Mouse (Mus musculus) CH12.LX (cell line): ENCODE data around the gene Rrm1. TPM values are rescaled to one million over a fixed set of nuclear protein-coding genes. Genes with fewer than 3 reads are reported as not detected.

ENCODE experiments used
- DNase-seq: peaks from one replicate; pipeline ENCODE4 v3.0.0-alpha.2; 2013; ENCODE audit errors: extremely low read depth
- H3K27ac ChIP-seq: 2 replicates; pipeline ENCODE4 v1.5.1; 2012; ENCODE audit warnings: low read depth, mild to moderate bottlenecking, control low read depth, moderate library complexity; ENCODE audit not compliant: insufficient read depth
- H3K27me3 ChIP-seq: replicated peaks from 2 replicates; pipeline ENCODE3; 2012; ENCODE audit warnings: inconsistent platforms
- H3K36me3 ChIP-seq, 2 experiments: replicated peaks in 1 of 2; 2 replicates each; pipeline versions ENCODE3 to v1.6.1; 2012; ENCODE audit warnings: inconsistent platforms in 1 of 2, low read length in 1 of 2, mild to moderate bottlenecking in 1 of 2, mixed read lengths in 1 of 2, moderate library complexity in 1 of 2; ENCODE audit not compliant: control insufficient read depth in 1 of 2, insufficient read depth in 1 of 2
- H3K4me1 ChIP-seq, 2 experiments: 2 replicates each; pipeline ENCODE4 v1.6.1; 2012; ENCODE audit warnings: inconsistent platforms in 1 of 2, moderate library complexity in 1 of 2; ENCODE audit not compliant: insufficient read depth in 2 of 2, control insufficient read depth in 1 of 2
- H3K4me2 ChIP-seq: 2 replicates; pipeline ENCODE4 v1.6.1; 2012; ENCODE audit warnings: low read depth, mild to moderate bottlenecking, control low read depth; ENCODE audit not compliant: poor library complexity, insufficient read depth, severe bottlenecking
- H3K4me3 ChIP-seq, 3 experiments: fragments of 150-350 bp in 1 of 3; sonication (generic) in 1 of 3; replicated peaks in 1 of 3; 2 replicates each; pipeline versions ENCODE3 to v1.5.1; 2011 to 2012; ENCODE audit warnings: low read depth in 2 of 3, low read length in 2 of 3, mild to moderate bottlenecking in 2 of 3, moderate library complexity in 2 of 3, control low read depth in 1 of 3, improper control_type of control experiment in 1 of 3, inconsistent platforms in 1 of 3, mixed read lengths in 1 of 3; ENCODE audit not compliant: poor library complexity in 1 of 3
- H3K79me2 ChIP-seq: replicated peaks from 2 replicates; pipeline ENCODE4 v1.6.1; 2012; ENCODE audit warnings: mild to moderate bottlenecking, moderate library complexity; ENCODE audit not compliant: control insufficient read depth, poor library complexity, insufficient read depth, severe bottlenecking; ENCODE audit errors: extremely low read depth
- H3K9ac ChIP-seq: 2 replicates; pipeline ENCODE4 v1.6.1; 2012; ENCODE audit warnings: low read depth, mild to moderate bottlenecking, control low read depth, moderate library complexity; ENCODE audit not compliant: insufficient read depth
- H3K9me3 ChIP-seq: replicated peaks from 2 replicates; pipeline ENCODE3; 2012; ENCODE audit warnings: low read length, inconsistent platforms, mixed read lengths
- BHLHE40 ChIP-seq: IDR thresholded peaks from 2 replicates; pipeline ENCODE4 v1.6.1; 2011; ENCODE audit warnings: mild to moderate bottlenecking, low read depth, low read length, improper control_type of control experiment
- CHD2 ChIP-seq: IDR thresholded peaks from 2 replicates; pipeline ENCODE4 v1.6.1; 2011; ENCODE audit warnings: low read length, improper control_type of control experiment
- E2F4 ChIP-seq: IDR thresholded peaks from 2 replicates; pipeline ENCODE4 v1.6.1; 2011; ENCODE audit warnings: low read depth, low read length, improper control_type of control experiment; ENCODE audit not compliant: insufficient replicate concordance
- ETS1 ChIP-seq: conservative IDR thresholded peaks from 2 replicates; pipeline ENCODE4 v1.6.1; 2012; ENCODE audit warnings: low read depth, mild to moderate bottlenecking, inconsistent platforms, low read length, improper control_type of control experiment, moderate library complexity
- GABPA ChIP-seq: IDR thresholded peaks from 2 replicates; pipeline ENCODE4 v1.6.1; 2012; ENCODE audit warnings: low read depth, low read length, improper control_type of control experiment, inconsistent platforms; ENCODE audit not compliant: insufficient replicate concordance
- JUND ChIP-seq: conservative IDR thresholded peaks from 2 replicates; pipeline ENCODE4 v1.6.1; 2011; ENCODE audit warnings: low read depth, low read length, improper control_type of control experiment
- KAT2A ChIP-seq: IDR thresholded peaks from 2 replicates; pipeline ENCODE4 v1.6.1; 2012; ENCODE audit warnings: low read length, improper control_type of control experiment, inconsistent platforms; ENCODE audit not compliant: insufficient replicate concordance
- MAFK ChIP-seq: IDR thresholded peaks from 2 replicates; pipeline ENCODE4 v1.6.1; 2011; ENCODE audit warnings: low read length, improper control_type of control experiment; ENCODE audit not compliant: insufficient replicate concordance
- MAX ChIP-seq: IDR thresholded peaks from 2 replicates; pipeline ENCODE4 v1.6.1; 2011; ENCODE audit warnings: low read length, improper control_type of control experiment
- MAZ ChIP-seq: IDR thresholded peaks from 2 replicates; pipeline ENCODE4 v1.6.1; 2012; ENCODE audit warnings: low read depth, mild to moderate bottlenecking, inconsistent platforms, low read length, improper control_type of control experiment, moderate library complexity
- MEF2A ChIP-seq: IDR thresholded peaks from 2 replicates; pipeline ENCODE4 v1.6.1; 2014; ENCODE audit warnings: low read depth, mild to moderate bottlenecking, inconsistent platforms, low read length, improper control_type of control experiment, borderline replicate concordance
- MXI1 ChIP-seq: IDR thresholded peaks from 2 replicates; pipeline ENCODE4 v1.6.1; 2011; ENCODE audit warnings: mild to moderate bottlenecking, low read depth, low read length, improper control_type of control experiment
- NELFE ChIP-seq: IDR thresholded peaks from 2 replicates; pipeline ENCODE4 v1.6.1; 2011; ENCODE audit warnings: low read depth, low read length, improper control_type of control experiment
- POLR2A ChIP-seq: IDR thresholded peaks from 2 replicates; pipeline ENCODE4 v1.6.1; 2011; ENCODE audit warnings: low read depth, mild to moderate bottlenecking, improper control_type of control experiment, low read length
- POLR2AphosphoS2 ChIP-seq: IDR thresholded peaks from 2 replicates; pipeline ENCODE4 v1.6.1; 2011; ENCODE audit warnings: low read depth, low read length, improper control_type of control experiment
- UBTF ChIP-seq: IDR thresholded peaks from 2 replicates; pipeline ENCODE4 v1.6.1; 2012; ENCODE audit warnings: low read depth, mild to moderate bottlenecking, inconsistent platforms, low read length, improper control_type of control experiment, moderate library complexity
- USF1 ChIP-seq: IDR thresholded peaks from 2 replicates; pipeline ENCODE4 v1.6.1; 2014; ENCODE audit warnings: low read depth, mild to moderate bottlenecking, inconsistent platforms, low read length, improper control_type of control experiment
- ZC3H11A ChIP-seq: IDR thresholded peaks from 2 replicates; pipeline ENCODE4 v1.6.1; 2012; ENCODE audit warnings: low read depth, mild to moderate bottlenecking, inconsistent platforms, low read length, improper control_type of control experiment
- ZMIZ1 ChIP-seq: IDR thresholded peaks from 2 replicates; pipeline ENCODE4 v1.6.1; 2012; ENCODE audit warnings: low read depth, mild to moderate bottlenecking, inconsistent platforms, low read length, improper control_type of control experiment
- dilution Hi-C: fragments of 300-500 bp; cut with MboI; formaldehyde crosslinking; loops from 2 replicates; pipeline ENCODE4 v1.14.3; 2020; ENCODE audit warnings: low sequenced_read_pairs; ENCODE audit not compliant: extremely low pct_unique_long_range_greater_than_20kb, extremely low pct_ligation_motif_present
- in situ Hi-C: fragments of 300-500 bp; cut with MboI; formaldehyde crosslinking; loops from 3 replicates; pipeline ENCODE4 v1.14.3; 2019; ENCODE audit warnings: low sequenced_read_pairs, low pct_ligation_motif_present, low pct_unique_long_range_greater_than_20kb, mixed read lengths
- polyA plus RNA-seq: library from polyadenylated mRNA; unstranded; fragments of >175 nt; gene quantifications from 2 replicates; pipeline ENCODE4 v1.2.1, GENCODE M21; 2012; ENCODE audit warnings: low read depth; ENCODE audit not compliant: insufficient read length
- total RNA-seq, 2 experiments: library from RNA; depleted of rRNA; stranded (reverse); fragments of 300-350 nt in 1 of 2; fragments of >200 nt in 1 of 2; gene quantifications; 2 replicates each; pipeline ENCODE4 v1.2.3; 2012 to 2014

Gene Rrm1
- total and polyA plus RNA-seq, 3 experiments = 156 to 248 (median 227) TPM

DNA sequence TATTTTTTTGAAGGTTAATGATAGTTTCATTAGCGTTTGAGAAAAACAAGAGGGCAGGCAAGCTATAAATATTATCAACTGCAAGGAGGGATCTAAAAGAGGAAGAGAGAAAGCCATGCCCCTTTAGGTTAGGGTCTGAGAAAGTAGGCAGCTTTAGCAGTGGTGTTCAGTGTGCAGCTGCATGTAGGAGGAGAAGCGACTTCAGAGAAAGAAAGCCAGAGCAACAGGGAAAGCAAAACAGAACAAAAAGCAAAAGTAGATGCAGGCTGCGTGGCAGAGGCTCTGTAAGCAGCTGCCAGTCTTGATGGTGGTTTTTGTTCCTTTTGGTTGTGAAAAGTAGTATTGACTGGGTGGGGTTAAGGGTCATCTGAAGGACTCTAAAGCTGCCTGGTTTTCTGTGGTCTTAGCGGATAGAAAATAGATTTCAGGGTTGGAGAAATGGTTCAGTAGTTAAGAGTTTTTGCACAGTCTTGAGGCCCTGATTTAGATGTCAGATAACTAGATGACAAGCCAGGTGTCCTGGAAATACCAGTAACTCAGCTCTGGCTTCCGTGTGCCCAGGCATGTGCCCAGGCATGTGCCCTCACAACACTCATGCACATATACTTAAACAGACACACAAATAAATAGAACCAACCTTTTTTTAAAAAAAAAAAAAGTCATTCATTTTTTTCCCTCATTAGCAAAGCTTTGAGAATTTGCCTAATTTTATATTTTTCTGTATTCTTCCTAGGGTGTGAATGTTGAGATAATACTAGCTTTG, 17.3 kb downstream of the Rrm1 start (continued):
- TF ChIP-seq ETS1 (0 out of 2 replicates have a peak, but pooled peaks have one; percentile 8), POLR2A (peak; percentile 18; the same call in 1 of the 2 replicates), E2F4 (no peak)

DNA sequence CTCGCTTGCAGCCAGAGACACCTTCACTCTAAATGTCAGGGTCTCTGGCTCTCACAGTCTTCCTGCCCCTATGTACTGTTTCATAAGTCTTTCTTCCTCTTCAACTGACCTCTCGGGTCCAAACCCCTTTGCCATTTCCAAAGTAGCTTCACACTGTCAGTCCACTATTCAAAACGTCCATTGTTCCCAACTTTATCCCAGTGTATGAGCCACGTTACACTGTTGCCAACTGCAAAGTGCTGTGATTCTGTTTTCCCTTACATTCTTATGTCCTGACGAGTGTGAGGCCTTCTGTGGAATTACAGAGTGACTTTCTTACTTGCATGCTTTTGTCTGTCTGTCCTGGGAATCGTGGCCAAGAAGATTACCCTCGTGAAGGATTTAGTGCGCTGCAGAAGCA, 26.1 kb downstream of the Rrm1 start:
- in situ Hi-C loops = no loop called here
- Histone ChIP-seq H3K4me2 (no peak overlapping the region), H3K36me3 (peaks cover 56 to 87% of the 10 kb centered on the region in 2 experiments), H3K27me3 (no peaks in the 10 kb centered on the region), H3K9me3 (no peaks in the 10 kb centered on the region), H3K4me3 (no peak overlapping the region), H3K9ac (no peak overlapping the region), H3K79me2 (no peaks in the 10 kb centered on the region), H3K4me1 (no peaks in the 10 kb centered on the region), H3K27ac (no peak overlapping the region)
- no peak for DNase-seq
- dilution Hi-C loops = no loop called here
- TF ChIP-seq GABPA (no peak), MAFK (no peak), POLR2AphosphoS2 (no peak), NELFE (no peak), CHD2 (no peak), JUND (no peak), MXI1 (no peak)

DNA sequence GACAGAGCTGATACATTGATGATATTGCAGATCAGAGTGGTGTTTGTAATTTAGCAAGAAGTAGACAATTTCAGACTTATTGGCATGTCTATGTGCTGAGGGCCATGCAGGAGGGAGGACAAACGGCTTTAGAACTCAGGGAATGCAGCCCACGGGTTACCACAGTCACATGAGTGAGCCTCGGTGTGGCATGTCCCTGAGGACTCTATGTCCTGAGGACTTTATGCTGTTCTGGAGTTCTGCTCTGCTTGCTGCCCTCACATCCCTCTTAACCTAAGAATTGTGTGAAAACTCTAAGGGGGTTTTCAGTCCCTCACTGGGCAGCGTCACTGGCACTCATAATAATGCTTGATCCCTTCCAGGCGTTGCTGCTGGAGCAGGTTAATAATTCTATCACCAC, 31.2 kb downstream of the Rrm1 start:
- Histone ChIP-seq H3K9me3 (no peaks in the 10 kb centered on the region), H3K9ac (no peak overlapping the region), H3K4me3 (no peak overlapping the region), H3K4me2 (no peak overlapping the region), H3K27ac (no peak overlapping the region), H3K79me2 (no peaks in the 10 kb centered on the region), H3K27me3 (no peaks in the 10 kb centered on the region), H3K4me1 (no peaks in the 10 kb centered on the region), H3K36me3 (peaks cover 13 to 66% of the 10 kb centered on the region in 2 experiments)
- no peak for TF ChIP-seq UBTF
- no peak for TF ChIP-seq MAZ
- TF ChIP-seq MAX = no peak
- no peak for TF ChIP-seq POLR2AphosphoS2
- no peak for TF ChIP-seq BHLHE40
- no peak for TF ChIP-seq MEF2A
- no peak for TF ChIP-seq POLR2A
- TF ChIP-seq JUND = no peak
- no peak for TF ChIP-seq KAT2A
- no peak for TF ChIP-seq USF1
- no peak for TF ChIP-seq ZMIZ1
- TF ChIP-seq ZC3H11A = no peak
- dilution Hi-C loops (no loop called here), in situ Hi-C loops (no loop called here)
- DNase-seq = no peak
